In genomic region chr11:120209462-120209861, GRCm38 (mm10) we compare ENCODE assay signal across 16 mouse cellular contexts. TPM values are rescaled to one million over a fixed set of nuclear protein-coding genes. Genes with fewer than 3 reads are reported as not detected.
DNase-seq lines count a peak whose midpoint lies in the region; ATAC-seq and TF ChIP-seq lines count a peak whose summit lies in the region.
"Had no signal": no experiment of that assay in that cellular context is flagged by ENCODE, and none has a peak within 500 bp of the region (broad histone marks: within the 10 kb centered on the region; RNA-seq: fewer than 3 reads in every experiment).

No protein-coding gene starts in this region.

- peak; percentile 73; the same call in 1 of the 2 replicates for ATAC-seq in kidney, embryonic 15.5 days (replicated peaks; ENCODE audit: low FRiP score)
- ATAC-seq in hematopoietic stem cell, adult 5-6 weeks (replicated peaks in 1 of 2; ENCODE audit: insufficient read depth in 1 of 2, low FRiP score in 2 of 2, low TSS enrichment in 1 of 2, low read depth in 1 of 2, poor library complexity in 2 of 2, severe bottlenecking in 2 of 2): peak; percentile 78 to 89
- ATAC-seq: forebrain, embryonic 15.5 days; intestine, embryonic 15.5 days had no signal

- H3K4me1 ChIP-seq in kidney, embryonic 15.5 days: peaks cover 38% of the 10 kb centered on the region
- H3K4me1 ChIP-seq in bone marrow, adult 2 months (ENCODE audit: control insufficient read depth, insufficient read depth, low read length): peaks cover 6% of the 10 kb centered on the region
- H3K4me1 ChIP-seq: forebrain, embryonic 15.5 days; midbrain, embryonic 10.5 days had no signal

- H3K4me3 ChIP-seq in kidney, embryonic 15.5 days (replicated peaks): no peak overlapping the region
- no peak overlapping the region for H3K4me3 ChIP-seq in bone marrow, adult 2 months (replicated peaks; ENCODE audit: control insufficient read depth, low read depth, low read length)
- H3K4me3 ChIP-seq: forebrain, embryonic 15.5 days; intestine, embryonic 15.5 days; midbrain, embryonic 10.5 days; neural tube, embryonic 13.5 days had no signal

- H3K27me3 ChIP-seq in kidney, embryonic 15.5 days: no peaks in the 10 kb centered on the region
- H3K27me3 ChIP-seq: forebrain, embryonic 15.5 days; intestine, embryonic 15.5 days; neural tube, embryonic 13.5 days had no signal

- peaks cover 10% of the 10 kb centered on the region for H3K36me3 ChIP-seq in kidney, embryonic 15.5 days
- H3K36me3 ChIP-seq: forebrain, embryonic 15.5 days; intestine, embryonic 15.5 days had no signal

- H3K27ac ChIP-seq in kidney, embryonic 15.5 days: peak overlapping the region; percentile 65
- peak overlapping the region; percentile 41; the same call in 1 of the 2 replicates for H3K27ac ChIP-seq in bone marrow, adult 2 months (ENCODE audit: control insufficient read depth, insufficient read depth, low read depth, low read length, poor library complexity)
- H3K27ac ChIP-seq: forebrain, embryonic 15.5 days; hindbrain, embryonic 14.5 days; intestine, embryonic 15.5 days; liver, embryonic 14.5 days; midbrain, embryonic 10.5 days; neural tube, embryonic 13.5 days had no signal

- WGBS in kidney, embryonic 15.5 days: 51% methylated on average over 8 of the region's 8 CpGs
- 11% methylated on average over 8 of the region's 8 CpGs for WGBS in bone marrow, adult 2 months

- no peak overlapping the region for H3K9ac ChIP-seq in kidney, embryonic 15.5 days
- H3K9ac ChIP-seq: forebrain, embryonic 15.5 days; hindbrain, embryonic 14.5 days; intestine, embryonic 15.5 days; liver, embryonic 14.5 days; neural tube, embryonic 13.5 days had no signal

- no peak overlapping the region for H3K4me2 ChIP-seq in kidney, embryonic 15.5 days
- H3K4me2 ChIP-seq: forebrain, embryonic 15.5 days; hindbrain, embryonic 14.5 days; intestine, embryonic 15.5 days; neural tube, embryonic 13.5 days had no signal

- no peak for TF ChIP-seq CTCF in bone marrow, adult 2 months (IDR thresholded peaks at IDR 0.05; ENCODE audit: control insufficient read depth, insufficient read depth, low read length)

- TF ChIP-seq POLR2A in bone marrow, adult 2 months (IDR thresholded peaks at IDR 0.05; ENCODE audit: borderline replicate concordance, control insufficient read depth, low read depth, low read length): no peak

- no peak for DNase-seq in kidney, postnatal 36 days
- peak; percentile 77 for DNase-seq in 416B (ENCODE audit: low read depth)
- DNase-seq in right cerebral cortex, postnatal 10 days (ENCODE audit: low spot score in 2 of 2): no peak
- DNase-seq in T-cell, adult 2 months (ENCODE audit: low spot score): no peak
- DNase-seq: cerebellum, postnatal 36 days; layer of hippocampus, postnatal 36 days; lung, postnatal 10 days had no signal

- H3K9me3 ChIP-seq in kidney, embryonic 15.5 days (replicated peaks): peaks cover 12% of the 10 kb centered on the region; the same call in 1 of the 2 replicates
- H3K9me3 ChIP-seq: forebrain, embryonic 15.5 days; intestine, embryonic 15.5 days had no signal

RNA-seq across cellular contexts. Expression of gene Bahcc1, which starts 23.3 kb away (rescaled TPM):
- 11.8 and 14.1 TPM in 2 replicates for polyA plus RNA-seq in kidney, embryonic 15.5 days (2015; fragmentation: Nextera tagmentation; extraction: Ambion mirVana)
- 2.2 and 5.8 TPM in 2 replicates for polyA plus RNA-seq in bone marrow, adult 2 months (2011; ENCODE audit: insufficient read depth, insufficient read length, low replicate concordance, missing spikeins)
- 6.8 and 9.4 TPM in 2 replicates for total RNA-seq in hematopoietic stem cell, adult 5-6 weeks (2017)

RNA-seq across cellular contexts. Expression of gene Slc38a10, which starts 58.3 kb away (rescaled TPM):
- polyA plus RNA-seq in kidney, embryonic 15.5 days (2015; fragmentation: Nextera tagmentation; extraction: Ambion mirVana): 109 and 115 TPM in 2 replicates
- 23.3 and 37.7 TPM in 2 replicates for polyA plus RNA-seq in bone marrow, adult 2 months (2011; ENCODE audit: insufficient read depth, insufficient read length, low replicate concordance, missing spikeins)
- total RNA-seq in hematopoietic stem cell, adult 5-6 weeks (2017): 39.1 and 44.8 TPM in 2 replicates
